ENCODE assay signal across 8 mouse cellular contexts in the genomic region with DNA sequence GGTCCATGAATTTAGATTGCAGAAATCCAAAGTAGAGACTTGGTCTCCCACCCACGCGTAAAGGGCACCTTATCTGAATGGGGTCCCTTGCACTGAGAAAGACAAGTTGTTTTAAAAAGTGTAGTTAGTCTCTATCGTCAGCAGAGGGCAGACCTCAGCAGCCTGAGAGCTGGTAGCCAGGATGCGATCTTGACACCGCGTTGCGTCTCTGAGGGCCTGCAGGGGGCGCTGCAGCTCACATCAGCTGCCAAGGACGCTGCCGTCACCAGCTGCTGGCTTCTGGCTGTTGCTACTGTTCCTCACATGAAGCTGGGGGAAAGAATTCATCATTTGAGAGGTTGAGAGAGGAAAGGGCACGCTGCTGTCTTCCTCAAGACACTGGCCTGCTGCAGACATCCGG. TPM values are rescaled to one million over a fixed set of nuclear protein-coding genes. Genes with fewer than 3 reads are reported as not detected.
DNase-seq lines count a peak whose midpoint lies in the region; ATAC-seq and TF ChIP-seq lines count a peak whose summit lies in the region.

No protein-coding gene starts in this region.

- H3K4me2 ChIP-seq in midbrain, embryonic 15.5 days, result no peak overlapping the region

- no peak for TF ChIP-seq POLR2A in heart, adult 2 months (IDR thresholded peaks at IDR 0.05; ENCODE audit: insufficient read depth, low read depth, low read length)
- TF ChIP-seq POLR2A in spleen, adult 2 months (IDR thresholded peaks at IDR 0.05; ENCODE audit: low read depth, low read length), result no peak

- intact Hi-C loops in heart, adult 2 months (cut with DNase I), result loop anchor here (2.0 to 10.0 kb wide), 4 partner anchors 234 to 446 kb away; no protein-coding TSS in a partner anchor
- intact Hi-C loops in left cerebral cortex, postnatal 4 days (cut with DNase I), result loop anchor here (2.0 to 10.0 kb wide), 4 partner anchors 126 to 446 kb away; no protein-coding TSS in a partner anchor

- no peaks in the 10 kb centered on the region for H3K27me3 ChIP-seq in heart, adult 2 months (ENCODE audit: control insufficient read depth, insufficient read depth, low read length)
- H3K27me3 ChIP-seq in midbrain, embryonic 15.5 days (replicated peaks), result no peaks in the 10 kb centered on the region
- H3K27me3 ChIP-seq in spleen, adult 2 months (ENCODE audit: control insufficient read depth, insufficient read depth, low read length), result no peaks in the 10 kb centered on the region

- H3K9me3 ChIP-seq in midbrain, embryonic 15.5 days, result no peaks in the 10 kb centered on the region

- DNase-seq in 3T3-L1 (ENCODE audit: low read depth, low spot score), result peak; percentile 88
- DNase-seq in adrenal gland, postnatal 10 days, result peak; percentile 93
- DNase-seq in embryo, embryonic 9.5 days (ENCODE audit: extremely low spot score), result peak; percentile 85
- DNase-seq in heart, adult 2 months, result peak; percentile 89 to 90
- peak; percentile 86 for DNase-seq in kidney, adult 18-20 months
- DNase-seq in left cerebral cortex, postnatal 4 days, result peak; percentile 93
- DNase-seq in spleen, adult 2 months (ENCODE audit: low read depth in 1 of 2, low spot score in 2 of 2), result peak; percentile 79 to 82

- no peak overlapping the region for H3K27ac ChIP-seq in heart, adult 2 months
- H3K27ac ChIP-seq in midbrain, embryonic 15.5 days, result no peak overlapping the region
- H3K27ac ChIP-seq in spleen, adult 2 months (ENCODE audit: insufficient read depth, low read length), result no peak overlapping the region

- TF ChIP-seq EP300 in heart, adult 2 months (IDR thresholded peaks at IDR 0.05; ENCODE audit: insufficient read depth, low read depth, low read length), result peak; percentile 97

- ATAC-seq in midbrain, embryonic 15.5 days (replicated peaks), result peak; percentile 66; the same call in 1 of the 2 replicates

- H3K36me3 ChIP-seq in heart, adult 2 months (ENCODE audit: control insufficient read depth, insufficient read depth, low read length), result no peaks in the 10 kb centered on the region
- H3K36me3 ChIP-seq in midbrain, embryonic 15.5 days (replicated peaks), result no peaks in the 10 kb centered on the region
- no peaks in the 10 kb centered on the region for H3K36me3 ChIP-seq in spleen, adult 2 months (ENCODE audit: control insufficient read depth, insufficient read depth, low read length)

- no peaks in the 10 kb centered on the region; the same call in 1 of the 2 replicates for H3K4me1 ChIP-seq in heart, adult 2 months (ENCODE audit: control insufficient read depth, insufficient read depth, low read length)
- H3K4me1 ChIP-seq in midbrain, embryonic 15.5 days, result no peaks in the 10 kb centered on the region
- H3K4me1 ChIP-seq in spleen, adult 2 months (ENCODE audit: control insufficient read depth, insufficient read depth, insufficient read length), result no peaks in the 10 kb centered on the region

- no peak overlapping the region for H3K9ac ChIP-seq in heart, adult 2 months (ENCODE audit: low read depth, low read length)
- no peak overlapping the region for H3K9ac ChIP-seq in midbrain, embryonic 15.5 days

- TF ChIP-seq CTCF in heart, adult 2 months (IDR thresholded peaks at IDR 0.05), result no peak; the same call in 1 of the 2 replicates
- TF ChIP-seq CTCF in spleen, adult 2 months (IDR thresholded peaks at IDR 0.05; ENCODE audit: extremely low read depth, insufficient read depth, insufficient read length, insufficient replicate concordance), result peak; percentile 100

- H3K79me2 ChIP-seq in heart, adult 2 months (replicated peaks; ENCODE audit: control insufficient read depth, insufficient read depth, low read length), result no peaks in the 10 kb centered on the region

- WGBS in heart, adult 2 months, result 4% methylated on average over 12 of the region's 12 CpGs
- WGBS in midbrain, embryonic 15.5 days, result 11% methylated on average over 12 of the region's 12 CpGs
- WGBS in spleen, adult 2 months, result 8% methylated on average over 12 of the region's 12 CpGs

- no peak overlapping the region for H3K4me3 ChIP-seq in heart, adult 2 months
- no peak overlapping the region for H3K4me3 ChIP-seq in midbrain, embryonic 15.5 days
- no peak overlapping the region for H3K4me3 ChIP-seq in spleen, adult 2 months (ENCODE audit: extremely low read depth, insufficient read depth, insufficient read length)

RNA-seq across cellular contexts. Expression of gene Dtnbp1, which starts 28.9 kb away (rescaled TPM):
- total RNA-seq in adrenal gland, postnatal 10 days (2021), result 10 to 100 TPM; 68.2 to 69.8 TPM
- 100 to 1,000 TPM; 107 to 139 TPM for total RNA-seq in heart, adult 2 months (2021)
- 122 and 163 TPM in 2 replicates for polyA plus RNA-seq in heart, adult 2 months (2012; rRNA removed)
- 10 to 100 TPM; 73.2 to 80.5 TPM for total RNA-seq in left cerebral cortex, postnatal 4 days (2021)
- polyA plus RNA-seq in midbrain, embryonic 15.5 days (2015; fragmentation: Nextera tagmentation; extraction: Ambion mirVana), result 141 and 146 TPM in 2 replicates
- polyA plus RNA-seq in spleen, adult 2 months (2012; rRNA removed), result 28.3 and 34.8 TPM in 2 replicates

RNA-seq across cellular contexts. Expression of gene Gm9817, which starts 47.7 kb away (rescaled TPM):
- under 1 TPM in 1 of 2 experiments, not detected in 1; 0.15 TPM for total RNA-seq in adrenal gland, postnatal 10 days (2021)
- under 1 TPM; 0.10 to 0.14 TPM for total RNA-seq in heart, adult 2 months (2021)
- not detected in 2 replicates for polyA plus RNA-seq in heart, adult 2 months (2012; rRNA removed)
- under 1 TPM; 0.18 to 0.20 TPM for total RNA-seq in left cerebral cortex, postnatal 4 days (2021)
- 0.08 TPM in 1 of 2 replicates, not detected in the other for polyA plus RNA-seq in midbrain, embryonic 15.5 days (2015; fragmentation: Nextera tagmentation; extraction: Ambion mirVana)
- polyA plus RNA-seq in spleen, adult 2 months (2012; rRNA removed), result 0.04 TPM in 1 of 2 replicates, not detected in the other
